8 mouse cellular contexts compared by ENCODE assay signal in genomic region chr11:26385971-26386370, GRCm38 (mm10). TPM values are rescaled to one million over a fixed set of nuclear protein-coding genes. Genes with fewer than 3 reads are reported as not detected.
DNase-seq lines count a peak whose midpoint lies in the region; ATAC-seq lines count a peak whose summit lies in the region.

Fancl (plus strand) TSS chr11:26386135.

- no peak for ATAC-seq in megakaryocyte progenitor cell, adult 5-6 weeks (replicated peaks; ENCODE audit: poor library complexity)

- DNase-seq in layer of hippocampus, postnatal 10 days (ENCODE audit: low spot score in 2 of 2), result no peak
- no peak for DNase-seq in layer of hippocampus, adult 18-20 months (ENCODE audit: low spot score in 2 of 2)
- no peak for DNase-seq in adrenal gland, postnatal 4 days (ENCODE audit: low spot score in 2 of 2)
- DNase-seq in heart, postnatal 4 days, result no peak
- no peak for DNase-seq in embryo, embryonic 10 days (ENCODE audit: low spot score)
- DNase-seq in right cerebral cortex, postnatal 14 days, result no peak
- DNase-seq in urinary bladder, postnatal 36 days (ENCODE audit: low spot score in 2 of 2), result no peak

RNA-seq across cellular contexts. Expression of gene Fancl, which starts in this region (rescaled TPM):
- 10 to 100 TPM; 11.5 to 12.2 TPM for total RNA-seq in layer of hippocampus, postnatal 10 days (2021)
- 10 to 100 TPM in 1 of 2 experiments, 1 to 10 TPM in 1; 9.0 to 11.6 TPM for total RNA-seq in layer of hippocampus, adult 18-20 months (2021)
- total RNA-seq in adrenal gland, postnatal 4 days (2021), result 10 to 100 TPM; 18.2 to 20.4 TPM
- total RNA-seq in heart, postnatal 4 days (2021), result 10 to 100 TPM; 15.4 to 16.5 TPM
- 24.0 and 24.8 TPM in 2 replicates for total RNA-seq in megakaryocyte progenitor cell, adult 5-6 weeks (2015)
- total RNA-seq in megakaryocyte progenitor cell, adult 5-6 weeks (2017), result 32.5 and 39.8 TPM in 2 replicates
